Mouse (Mus musculus) lung, adult 2 months (tissue): ENCODE measurements around the gene Smim24.

ENCODE experiments used
- CTCF ChIP-seq: fragments of 200-500 bp; IDR thresholded peaks from 2 replicates; pipeline ENCODE4 v1.5.1; 2011; ENCODE audit warnings: mild to moderate bottlenecking, low read length, control low read depth; ENCODE audit not compliant: insufficient read depth
- POLR2A ChIP-seq: fragments of 200-500 bp; IDR thresholded peaks from 2 replicates; pipeline ENCODE4 v1.6.1; 2011; ENCODE audit warnings: low read depth, mild to moderate bottlenecking, control low read depth, low read length, borderline replicate concordance; ENCODE audit errors: extremely low read depth

DNA sequence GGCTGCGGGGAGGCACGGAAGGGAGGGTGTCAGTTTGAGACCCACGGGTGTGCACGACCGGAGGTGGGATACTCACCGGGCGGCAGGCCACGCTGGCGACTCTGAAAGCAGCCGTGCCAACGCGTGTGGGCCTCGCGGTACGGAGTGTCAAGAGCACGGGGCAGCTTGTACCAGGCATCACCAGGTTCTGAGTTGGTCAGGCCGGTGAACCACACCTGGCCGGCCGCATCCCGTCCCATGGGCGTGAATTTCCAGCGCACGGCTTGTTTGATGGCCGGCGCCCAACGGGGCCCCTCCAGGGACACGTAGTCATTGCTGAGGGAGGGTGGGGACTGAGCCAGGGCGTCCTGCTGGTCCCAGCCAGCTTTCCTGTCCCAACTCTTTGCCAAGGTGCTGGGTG lies 28.2 kb upstream of the Smim24 start:
- 0 out of 2 replicates have a peak, but pooled peaks have one; percentile 26 for TF ChIP-seq POLR2A
- no peak for TF ChIP-seq CTCF
